Mouse (Mus musculus): ENCODE data around the gene Vtn. TPM values are rescaled to one million over a fixed set of nuclear protein-coding genes. Genes with fewer than 3 reads are reported as not detected.

The Vtn gene
- total and polyA plus RNA-seq, 2 experiments from 2014 or later: 120 to 139 TPM

GRCm38 (mm10) chr11:78461894-78462293 is 37.0 kb upstream of the Vtn start:
- 67% methylated on average over 1 of the region's 1 CpGs for WGBS
- no peak for ATAC-seq (ENCODE audit: low FRiP score)
- H3K4me2 ChIP-seq (ENCODE audit: low read depth, low read length, poor library complexity, severe bottlenecking): no peak overlapping the region

DNA sequence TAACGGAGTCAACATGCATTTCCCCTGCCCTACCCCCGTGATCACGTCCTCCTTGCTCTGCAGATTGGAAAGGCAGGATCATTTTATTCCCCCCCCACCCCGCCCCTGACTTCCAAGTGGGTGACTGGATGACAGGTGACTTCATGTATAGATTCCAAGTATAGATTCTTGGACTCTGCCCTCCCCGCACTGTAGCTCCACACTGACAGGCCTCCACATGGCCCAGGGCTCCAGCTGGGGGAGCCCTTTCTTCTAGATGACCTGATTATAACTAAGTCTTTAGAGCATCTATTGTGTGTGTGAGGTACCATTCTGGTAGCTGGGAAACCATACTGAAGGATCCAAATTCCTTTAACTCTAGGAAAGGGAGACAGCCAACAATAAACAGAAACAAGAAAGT is 36.2 kb upstream of the Vtn start:
- no peaks in the 10 kb centered on the region for H3K27me3 ChIP-seq (ENCODE audit: insufficient read depth, low read length)
- no peak overlapping the region for H3K4me3 ChIP-seq (ENCODE audit: low read depth, low read length)
- H3K4me2 ChIP-seq (ENCODE audit: low read depth, low read length, poor library complexity, severe bottlenecking): no peak overlapping the region
- WGBS: 78% methylated on average over 5 of the region's 5 CpGs
- no peaks in the 10 kb centered on the region for H3K36me3 ChIP-seq (ENCODE audit: insufficient read depth, low read length)
- peaks cover 5% of the 10 kb centered on the region; the same call in 1 of the 2 replicates for H3K4me1 ChIP-seq (ENCODE audit: insufficient read depth, low read length)
- no peak for TF ChIP-seq CTCF (IDR thresholded peaks at IDR 0.05)
- no peak overlapping the region for H3K27ac ChIP-seq (ENCODE audit: low read depth, low read length)
- no peak overlapping the region for H3K9ac ChIP-seq (replicated peaks; ENCODE audit: low read length, poor library complexity, severe bottlenecking)
- no peaks in the 10 kb centered on the region for H3K9me3 ChIP-seq (ENCODE audit: low read length)
- ATAC-seq (ENCODE audit: low FRiP score): no peak
- DNase-seq (ENCODE audit: low spot score): no peak

More at GRCm38 (mm10) chr11:78461894-78462293, 37.0 kb upstream of the Vtn start:
- no peak for DNase-seq (ENCODE audit: low spot score)
- peak; percentile 50 for TF ChIP-seq CTCF (IDR thresholded peaks at IDR 0.05)
- Histone ChIP-seq H3K4me3 (ENCODE audit: low read depth, low read length) (no peak overlapping the region), H3K9ac (replicated peaks; ENCODE audit: low read length, poor library complexity, severe bottlenecking) (no peak overlapping the region), H3K4me1 (ENCODE audit: insufficient read depth, low read length) (peaks cover 5% of the 10 kb centered on the region; the same call in 1 of the 2 replicates), H3K9me3 (ENCODE audit: low read length) (no peaks in the 10 kb centered on the region), H3K27me3 (ENCODE audit: insufficient read depth, low read length) (no peaks in the 10 kb centered on the region), H3K36me3 (ENCODE audit: insufficient read depth, low read length) (no peaks in the 10 kb centered on the region), H3K27ac (ENCODE audit: low read depth, low read length) (no peak overlapping the region)

- Histone ChIP-seq H3K4me2 (ENCODE audit: low read depth, low read length, poor library complexity, severe bottlenecking) (no peak overlapping the region), H3K36me3 (ENCODE audit: insufficient read depth, low read length) (no peaks in the 10 kb centered on the region), H3K27me3 (ENCODE audit: insufficient read depth, low read length) (no peaks in the 10 kb centered on the region), H3K4me1 (ENCODE audit: insufficient read depth, low read length) (peaks cover 5% of the 10 kb centered on the region; the same call in 1 of the 2 replicates), H3K4me3 (ENCODE audit: low read depth, low read length) (no peak overlapping the region), H3K9ac (replicated peaks; ENCODE audit: low read length, poor library complexity, severe bottlenecking) (no peak overlapping the region), H3K27ac (ENCODE audit: low read depth, low read length) (no peak overlapping the region), H3K9me3 (ENCODE audit: low read length) (no peaks in the 10 kb centered on the region)
- 74% methylated on average over 13 of the region's 13 CpGs for WGBS
- no peak for DNase-seq (ENCODE audit: low spot score)
- TF ChIP-seq CTCF (IDR thresholded peaks at IDR 0.05): no peak
- no peak for ATAC-seq (ENCODE audit: low FRiP score)
Measured at GRCm38 (mm10) chr11:78463286-78464036, 35.4 kb upstream of the Vtn start.

DNA sequence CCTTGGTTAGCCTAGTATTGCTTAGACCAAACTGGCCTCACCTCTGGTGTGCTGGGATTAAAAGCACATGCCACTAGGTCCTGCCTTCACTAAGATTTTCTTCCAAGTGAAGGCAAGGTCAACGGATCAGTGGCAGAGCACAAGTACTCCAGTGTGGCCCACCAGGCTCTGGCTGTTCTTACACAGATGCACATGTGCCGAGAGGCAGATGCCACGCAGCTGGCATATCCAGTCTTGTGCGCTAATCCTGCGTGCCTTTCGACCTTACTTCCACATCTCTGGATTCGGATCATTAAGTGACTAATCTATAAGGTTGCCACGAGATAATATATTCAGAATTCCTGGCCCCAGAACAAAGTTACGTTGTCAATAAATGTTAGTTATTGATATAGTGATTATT is 33.8 kb upstream of the Vtn start:
- ATAC-seq (ENCODE audit: low FRiP score) (no peak), DNase-seq (ENCODE audit: low spot score) (peak; percentile 7)
- Histone ChIP-seq H3K9me3 (ENCODE audit: low read length) (no peaks in the 10 kb centered on the region), H3K4me3 (ENCODE audit: low read depth, low read length) (peak overlapping the region; percentile 59), H3K4me2 (ENCODE audit: low read depth, low read length, poor library complexity, severe bottlenecking) (peak overlapping the region; percentile 76), H3K27ac (ENCODE audit: low read depth, low read length) (no peak overlapping the region), H3K9ac (replicated peaks; ENCODE audit: low read length, poor library complexity, severe bottlenecking) (no peak overlapping the region), H3K36me3 (ENCODE audit: insufficient read depth, low read length) (no peaks in the 10 kb centered on the region), H3K27me3 (ENCODE audit: insufficient read depth, low read length) (no peaks in the 10 kb centered on the region), H3K4me1 (ENCODE audit: insufficient read depth, low read length) (peaks cover 5% of the 10 kb centered on the region; the same call in 1 of the 2 replicates)
- WGBS: 18% methylated on average over 9 of the region's 9 CpGs
- TF ChIP-seq CTCF (IDR thresholded peaks at IDR 0.05): no peak

DNA sequence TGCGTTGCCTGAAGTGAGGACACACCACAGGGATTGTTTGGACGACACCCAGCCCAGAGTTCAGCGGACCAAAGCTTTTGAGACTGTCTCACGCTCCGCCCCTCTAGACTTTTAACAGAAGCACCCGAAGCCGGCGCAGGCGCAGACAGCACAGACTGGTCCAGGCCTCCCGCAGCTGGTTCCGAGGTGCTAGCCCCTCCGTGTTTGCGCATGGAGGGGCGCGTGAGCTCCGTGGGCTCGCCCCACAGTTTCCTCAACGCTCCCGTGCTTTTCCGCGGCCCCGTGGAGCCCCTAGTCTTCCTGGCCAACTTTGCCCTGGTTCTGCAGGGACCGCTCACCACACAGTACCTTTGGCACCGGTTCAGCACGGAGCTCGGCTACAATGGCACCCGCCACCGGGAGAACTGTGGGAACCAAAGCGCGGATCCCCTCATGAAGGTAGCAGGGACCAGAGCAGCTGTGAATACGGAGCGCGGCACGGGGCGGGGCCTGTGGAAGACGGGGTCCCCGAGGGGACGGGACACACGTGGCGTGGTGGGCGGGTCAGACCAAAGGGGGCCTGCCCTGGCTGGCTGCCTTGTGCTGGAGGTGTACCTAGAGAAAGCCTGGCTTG is 33.2 kb upstream of the Vtn start, which contains the start of gene Slc46a1:
TSS of gene Slc46a1 (plus strand) at position 130 of the 613 bp plus-strand sequence.
- ATAC-seq (ENCODE audit: low FRiP score): peak; percentile 88
- peak within 1 kb of the TSS; percentile 67 for H3K9ac ChIP-seq (replicated peaks; ENCODE audit: low read length, poor library complexity, severe bottlenecking)
- peaks cover 5% of the 10 kb centered on the region; the same call in 1 of the 2 replicates for H3K4me1 ChIP-seq (ENCODE audit: insufficient read depth, low read length)
- peak within 1 kb of the TSS; percentile 59 for H3K4me3 ChIP-seq (ENCODE audit: low read depth, low read length)
- no peaks in the 10 kb centered on the region for H3K9me3 ChIP-seq (ENCODE audit: low read length)
- under 1% methylated on average over 40 of the region's 41 CpGs for WGBS
- peak within 1 kb of the TSS; percentile 76 for H3K4me2 ChIP-seq (ENCODE audit: low read depth, low read length, poor library complexity, severe bottlenecking)
- peak within 1 kb of the TSS; percentile 79 for H3K27ac ChIP-seq (ENCODE audit: low read depth, low read length)
- H3K36me3 ChIP-seq (ENCODE audit: insufficient read depth, low read length): no peaks in the 10 kb centered on the region
- TF ChIP-seq CTCF (IDR thresholded peaks at IDR 0.05): no peak
- DNase-seq (ENCODE audit: low spot score): peak; percentile 90
- H3K27me3 ChIP-seq (ENCODE audit: insufficient read depth, low read length): no peaks in the 10 kb centered on the region

All from midbrain, postnatal 0 days (tissue).